Mouse (Mus musculus): Measurements from ENCODE around the gene Vamp3. TPM values are rescaled to one million over a fixed set of nuclear protein-coding genes. Genes with fewer than 3 reads are reported as not detected.

The Vamp3 gene
- total RNA-seq (2014; rRNA removed) (34.6 and 43.6 TPM in 2 replicates), polyA plus RNA-seq (2015; fragmentation: Nextera tagmentation; extraction: Ambion mirVana) (42.1 and 43.5 TPM in 2 replicates)

DNA sequence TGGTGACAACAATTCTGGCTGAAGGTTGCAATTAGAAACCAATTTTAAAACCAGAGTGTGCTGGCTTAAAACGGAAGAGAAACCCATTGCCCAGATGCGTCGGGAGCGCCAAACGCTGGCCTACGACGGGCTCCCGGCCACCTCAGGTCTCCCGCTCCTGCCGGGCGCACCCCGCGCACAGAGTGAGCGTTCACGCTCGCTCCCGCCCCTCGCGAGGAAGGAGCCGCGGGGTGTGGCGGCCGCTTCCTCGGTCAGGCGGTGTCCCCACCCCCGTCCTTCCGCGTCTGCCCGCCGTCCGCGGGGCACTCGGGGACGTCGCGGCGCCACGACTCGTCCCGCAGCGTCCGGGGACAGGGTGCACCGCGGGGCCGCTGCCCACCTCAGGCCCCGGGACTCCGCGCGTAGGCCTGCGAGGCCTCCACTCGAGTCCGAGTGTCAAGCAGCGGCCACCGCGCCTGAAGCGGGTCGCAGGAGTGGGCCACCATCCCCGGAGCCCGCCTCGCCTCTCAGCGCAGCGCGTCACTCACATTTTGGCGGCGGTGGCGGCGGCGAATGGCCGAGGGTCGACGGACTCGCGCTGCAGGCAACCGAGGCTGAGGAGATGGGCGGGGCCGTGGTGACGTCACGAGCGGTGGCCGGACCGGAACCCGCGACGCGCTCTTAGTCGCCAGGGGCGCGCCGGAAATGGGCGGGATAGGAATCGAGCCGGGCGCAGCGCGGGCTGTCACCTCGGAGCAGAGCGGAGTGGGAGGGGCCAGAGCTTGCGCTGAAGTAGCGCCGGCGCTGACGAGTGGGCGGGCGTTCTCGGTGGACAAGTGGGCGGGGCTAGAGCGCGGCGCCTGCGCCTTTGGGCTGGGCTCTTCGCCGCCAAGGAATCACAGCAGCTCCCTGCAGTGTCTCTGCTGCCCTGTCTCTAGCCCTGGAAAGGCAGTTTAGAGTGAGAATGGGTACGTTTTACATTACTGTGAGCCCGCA lies at the start of gene Vamp3:
Gene Vamp3 (minus strand): TSS at position 617 of the 975 bp plus-strand sequence.
- peak; percentile 99 for ATAC-seq (ENCODE audit: low FRiP score)
- Histone ChIP-seq H3K4me1 (ENCODE audit: insufficient read depth, low read length) (no peaks in the 10 kb centered on the region), H3K4me2 (ENCODE audit: low read depth, low read length, poor library complexity, severe bottlenecking) (peak within 1 kb of the TSS; percentile 69), H3K27ac (ENCODE audit: low read depth, low read length) (peak within 1 kb of the TSS; percentile 95), H3K36me3 (ENCODE audit: insufficient read depth, low read length) (peaks cover 18% of the 10 kb centered on the region), H3K9ac (replicated peaks; ENCODE audit: low read length, poor library complexity, severe bottlenecking) (peak within 1 kb of the TSS; percentile 75), H3K27me3 (ENCODE audit: insufficient read depth, low read length) (no peaks in the 10 kb centered on the region), H3K4me3 (ENCODE audit: low read depth, low read length) (peak within 1 kb of the TSS; percentile 88), H3K9me3 (ENCODE audit: low read length) (no peaks in the 10 kb centered on the region)
- peak; percentile 100 for DNase-seq (ENCODE audit: low spot score)
- no peak for TF ChIP-seq CTCF (IDR thresholded peaks at IDR 0.05)
- under 1% methylated on average over 105 of the region's 114 CpGs for WGBS

DNA sequence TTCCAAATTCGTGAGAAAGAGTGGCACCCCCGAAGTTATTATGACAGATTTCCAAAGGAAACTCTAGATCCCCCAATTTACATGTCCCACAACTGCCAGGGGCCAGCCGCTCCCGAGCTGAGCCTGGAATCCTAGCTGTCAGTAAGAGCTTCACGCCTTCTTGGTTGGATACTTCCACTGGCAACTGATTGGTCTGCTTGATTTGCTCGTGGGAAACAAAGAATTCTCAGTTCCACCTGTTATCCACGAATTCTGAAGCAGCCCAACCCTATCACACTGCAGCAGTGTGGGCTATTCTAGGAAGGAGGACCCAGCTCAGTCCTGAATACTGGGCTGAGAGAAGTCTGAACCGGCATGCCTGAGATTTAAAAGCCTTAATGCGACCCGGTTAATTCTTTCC lies 48.7 kb upstream of the Vamp3 start:
- ATAC-seq (ENCODE audit: low FRiP score) (no peak), DNase-seq (ENCODE audit: low spot score) (peak; percentile 34)
- H3K9ac ChIP-seq (replicated peaks; ENCODE audit: low read length, poor library complexity, severe bottlenecking): peak overlapping the region; percentile 93
- H3K9me3 ChIP-seq (ENCODE audit: low read length): no peaks in the 10 kb centered on the region
- H3K4me3 ChIP-seq (ENCODE audit: low read depth, low read length): peak overlapping the region; percentile 80
- H3K4me1 ChIP-seq (ENCODE audit: insufficient read depth, low read length): peaks cover 13% of the 10 kb centered on the region; the same call in 1 of the 2 replicates
- TF ChIP-seq CTCF (IDR thresholded peaks at IDR 0.05): no peak
- H3K27me3 ChIP-seq (ENCODE audit: insufficient read depth, low read length): no peaks in the 10 kb centered on the region
- 13% methylated on average over 10 of the region's 10 CpGs for WGBS
- 0 out of 2 replicates have a peak overlapping the region, but pooled peaks have one; percentile 19 for H3K27ac ChIP-seq (ENCODE audit: low read depth, low read length)
- peak overlapping the region; percentile 74 for H3K4me2 ChIP-seq (ENCODE audit: low read depth, low read length, poor library complexity, severe bottlenecking)
- no peaks in the 10 kb centered on the region for H3K36me3 ChIP-seq (ENCODE audit: insufficient read depth, low read length)

DNA sequence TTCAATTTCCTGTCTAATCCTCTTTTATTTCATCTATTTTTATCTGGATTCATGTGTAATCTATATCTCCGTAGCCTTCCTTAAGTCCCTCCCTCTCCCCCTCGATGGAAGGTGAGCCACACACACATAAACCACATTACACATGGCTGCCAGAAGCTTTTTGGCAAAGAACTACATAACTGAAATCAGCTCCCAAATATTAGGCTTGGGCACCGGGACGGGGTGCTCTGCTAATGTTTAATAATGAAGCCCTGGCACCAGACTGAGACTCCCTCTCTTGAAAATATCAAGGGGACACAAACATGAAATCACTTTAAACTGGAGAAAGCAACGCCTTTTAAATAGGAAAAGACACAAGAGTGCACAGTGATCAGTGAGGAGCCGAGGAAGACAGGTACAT lies 48.1 kb upstream of the Vamp3 start:
- Histone ChIP-seq H3K36me3 (ENCODE audit: insufficient read depth, low read length) (no peaks in the 10 kb centered on the region), H3K27me3 (ENCODE audit: insufficient read depth, low read length) (no peaks in the 10 kb centered on the region), H3K4me1 (ENCODE audit: insufficient read depth, low read length) (peaks cover 13% of the 10 kb centered on the region; the same call in 1 of the 2 replicates), H3K9me3 (ENCODE audit: low read length) (no peaks in the 10 kb centered on the region), H3K4me3 (ENCODE audit: low read depth, low read length) (peak overlapping the region; percentile 80), H3K27ac (ENCODE audit: low read depth, low read length) (0 out of 2 replicates have a peak overlapping the region, but pooled peaks have one; percentile 19), H3K4me2 (ENCODE audit: low read depth, low read length, poor library complexity, severe bottlenecking) (peak overlapping the region; percentile 74), H3K9ac (replicated peaks; ENCODE audit: low read length, poor library complexity, severe bottlenecking) (0 out of 2 replicates have a peak overlapping the region, but pooled peaks have one; percentile 93)
- TF ChIP-seq CTCF (IDR thresholded peaks at IDR 0.05): no peak
- no peak for DNase-seq (ENCODE audit: low spot score)
- ATAC-seq (ENCODE audit: low FRiP score): no peak
- 30% methylated on average over 6 of the region's 6 CpGs for WGBS

DNA sequence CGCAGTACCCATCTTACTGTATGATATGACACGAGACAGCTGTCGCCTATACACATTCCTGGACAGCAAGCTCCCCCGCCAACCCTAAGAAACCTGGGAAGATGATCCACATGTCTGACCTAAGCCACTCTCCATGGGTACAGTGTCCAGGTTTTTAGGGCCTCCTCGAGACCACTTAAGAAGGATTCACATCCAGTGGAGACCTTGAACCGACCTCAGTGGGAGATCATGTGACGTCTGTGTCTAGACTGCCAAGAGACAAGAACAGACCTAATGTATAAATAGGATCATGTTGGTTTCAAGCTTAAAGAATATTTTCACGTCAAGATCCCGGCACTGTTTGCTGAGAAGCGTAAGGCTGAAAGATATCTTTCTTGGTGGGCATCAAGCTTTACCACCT lies 46.4 kb upstream of the Vamp3 start:
- WGBS: 81% methylated on average over 10 of the region's 10 CpGs
- no peak for ATAC-seq (ENCODE audit: low FRiP score)
- H3K27me3 ChIP-seq (ENCODE audit: insufficient read depth, low read length): no peaks in the 10 kb centered on the region
- H3K9me3 ChIP-seq (ENCODE audit: low read length): no peaks in the 10 kb centered on the region
- TF ChIP-seq CTCF (IDR thresholded peaks at IDR 0.05): no peak
- no peaks in the 10 kb centered on the region for H3K36me3 ChIP-seq (ENCODE audit: insufficient read depth, low read length)
- 0 out of 2 replicates have a peak overlapping the region, but pooled peaks have one; percentile 12 for H3K4me3 ChIP-seq (ENCODE audit: low read depth, low read length)
- DNase-seq (ENCODE audit: low spot score): no peak
- peak overlapping the region; percentile 32 for H3K4me2 ChIP-seq (ENCODE audit: low read depth, low read length, poor library complexity, severe bottlenecking)
- H3K4me1 ChIP-seq (ENCODE audit: insufficient read depth, low read length): peaks cover 13% of the 10 kb centered on the region; the same call in 1 of the 2 replicates
- H3K27ac ChIP-seq (ENCODE audit: low read depth, low read length): no peak overlapping the region
- no peak overlapping the region for H3K9ac ChIP-seq (replicated peaks; ENCODE audit: low read length, poor library complexity, severe bottlenecking)

DNA sequence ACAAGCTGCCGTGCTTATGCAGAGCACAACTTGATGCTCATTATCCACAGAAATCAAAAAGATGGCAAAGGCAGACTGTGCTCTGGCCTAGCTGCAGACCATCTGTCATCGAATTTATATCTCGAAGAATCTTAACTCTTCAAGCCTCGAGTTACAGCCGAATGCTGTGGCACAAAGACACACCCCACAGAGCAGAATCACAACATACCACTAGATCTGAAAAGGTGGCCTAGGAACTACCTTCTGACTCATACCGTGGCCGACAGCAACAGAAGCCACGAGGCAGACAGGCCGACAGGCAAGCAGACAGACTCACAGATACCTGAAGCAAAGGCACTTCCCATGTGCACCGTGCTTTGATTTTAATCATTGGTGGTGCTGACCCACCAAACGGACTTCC lies 45.9 kb upstream of the Vamp3 start:
- WGBS: 68% methylated on average over 11 of the region's 11 CpGs
- no peak overlapping the region for H3K27ac ChIP-seq (ENCODE audit: low read depth, low read length)
- H3K4me2 ChIP-seq (ENCODE audit: low read depth, low read length, poor library complexity, severe bottlenecking): peak overlapping the region; percentile 32; the same call in 1 of the 2 replicates
- no peaks in the 10 kb centered on the region for H3K27me3 ChIP-seq (ENCODE audit: insufficient read depth, low read length)
- H3K36me3 ChIP-seq (ENCODE audit: insufficient read depth, low read length): no peaks in the 10 kb centered on the region
- H3K9ac ChIP-seq (replicated peaks; ENCODE audit: low read length, poor library complexity, severe bottlenecking): no peak overlapping the region
- H3K9me3 ChIP-seq (ENCODE audit: low read length): no peaks in the 10 kb centered on the region
- no peak overlapping the region for H3K4me3 ChIP-seq (ENCODE audit: low read depth, low read length)
- H3K4me1 ChIP-seq (ENCODE audit: insufficient read depth, low read length): peaks cover 13% of the 10 kb centered on the region; the same call in 1 of the 2 replicates
- TF ChIP-seq CTCF (IDR thresholded peaks at IDR 0.05): no peak
- peak; percentile 22 for DNase-seq (ENCODE audit: low spot score)
- ATAC-seq (ENCODE audit: low FRiP score): no peak

DNA sequence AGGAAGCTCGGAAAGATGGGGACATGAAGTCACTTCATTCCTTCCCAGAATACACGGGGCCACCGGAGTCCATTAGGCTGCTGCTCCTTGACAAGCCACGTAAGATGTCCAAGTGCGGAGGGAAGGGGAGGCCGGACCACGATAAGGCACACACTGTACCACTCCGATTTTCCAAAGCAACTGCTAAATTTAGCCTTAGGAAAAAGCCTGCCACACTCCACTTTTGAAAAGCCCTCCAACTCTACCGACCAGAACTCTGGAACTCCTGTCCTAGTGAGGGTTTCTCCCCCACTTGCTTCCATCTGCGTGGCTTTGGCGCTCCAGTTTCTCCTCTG lies 39.3 kb upstream of the Vamp3 start:
- TF ChIP-seq CTCF (IDR thresholded peaks at IDR 0.05): no peak
- H3K9ac ChIP-seq (replicated peaks; ENCODE audit: low read length, poor library complexity, severe bottlenecking): no peak overlapping the region
- H3K4me2 ChIP-seq (ENCODE audit: low read depth, low read length, poor library complexity, severe bottlenecking): no peak overlapping the region
- H3K4me3 ChIP-seq (ENCODE audit: low read depth, low read length): no peak overlapping the region
- no peaks in the 10 kb centered on the region for H3K27me3 ChIP-seq (ENCODE audit: insufficient read depth, low read length)
- no peaks in the 10 kb centered on the region for H3K4me1 ChIP-seq (ENCODE audit: insufficient read depth, low read length)
- H3K36me3 ChIP-seq (ENCODE audit: insufficient read depth, low read length): no peaks in the 10 kb centered on the region
- no peak for ATAC-seq (ENCODE audit: low FRiP score)
- no peak for DNase-seq (ENCODE audit: low spot score)
- WGBS: 84% methylated on average over 11 of the region's 11 CpGs
- H3K27ac ChIP-seq (ENCODE audit: low read depth, low read length): no peak overlapping the region
- no peaks in the 10 kb centered on the region for H3K9me3 ChIP-seq (ENCODE audit: low read length)
